Mouse (Mus musculus) forebrain, embryonic 15.5 days (tissue): ENCODE data around the gene Gm648. TPM values are rescaled to one million over a fixed set of nuclear protein-coding genes. Genes with fewer than 3 reads are reported as not detected.
"Not testable (repeated sequence)": the region's sequence is repeated elsewhere in the genome, so short reads cannot be mapped to it uniquely, and the experiment has no call there.

Source experiments
- ATAC-seq: fragments of 200-750 bp; cut with Nextera tagmentation; replicated peaks from 2 replicates; pipeline ENCODE4 v1.8.0; 2017; ENCODE audit warnings: mild to moderate bottlenecking, moderate TSS enrichment, moderate library complexity
- H3K27ac ChIP-seq: fragments of 300-500 bp; sonication (generic); replicated peaks from 2 replicates; pipeline ENCODE4 v1.5.1; 2015; ENCODE audit warnings: mild to moderate bottlenecking, inconsistent platforms
- H3K27me3 ChIP-seq: fragments of 300-500 bp; sonication (generic); 2 replicates; pipeline ENCODE4 v1.6.1; 2015; ENCODE audit warnings: inconsistent platforms
- H3K36me3 ChIP-seq: fragments of 300-500 bp; sonication (generic); 2 replicates; pipeline ENCODE4 v1.6.1; 2015; ENCODE audit warnings: mild to moderate bottlenecking, inconsistent platforms
- H3K4me1 ChIP-seq: fragments of 300-500 bp; sonication (generic); 2 replicates; pipeline ENCODE4 v1.6.1; 2015; ENCODE audit warnings: inconsistent platforms
- H3K4me2 ChIP-seq: fragments of 300-500 bp; sonication (generic); replicated peaks from 2 replicates; pipeline ENCODE4 v1.6.1; 2015; ENCODE audit warnings: mild to moderate bottlenecking, inconsistent platforms
- H3K4me3 ChIP-seq: fragments of 300-500 bp; sonication (generic); 2 replicates; pipeline ENCODE4 v1.5.1; 2015; ENCODE audit warnings: mild to moderate bottlenecking, inconsistent platforms
- H3K9ac ChIP-seq: fragments of 300-500 bp; sonication (generic); replicated peaks from 2 replicates; pipeline ENCODE4 v1.6.1; 2015; ENCODE audit warnings: mild to moderate bottlenecking, inconsistent platforms
- H3K9me3 ChIP-seq: fragments of 300-500 bp; sonication (generic); 2 replicates; pipeline ENCODE4 v1.6.1; 2016; ENCODE audit warnings: inconsistent platforms
- WGBS: fragments of 180-500 bp; shearing (Covaris S2); methylation state at CpG from one replicate; pipeline ENCODE4 v1.1.7; 2015; ENCODE audit warnings: mixed read lengths; 5-methylcytosine and 5-hydroxymethylcytosine counted together
- polyA plus RNA-seq: library from polyadenylated mRNA; unstranded; fragments of >200 nt; fragmentation: Nextera tagmentation; extraction: Ambion mirVana; gene quantifications from 2 replicates; pipeline ENCODE4 v1.2.1, GENCODE M21; 2015

The Gm648 gene
- not detected in 2 replicates for polyA plus RNA-seq

GRCm38 (mm10) chrX:56549506-56549905, at the start of gene Gm648:
TSS of gene Gm648 (minus strand) at chrX:56549606.
- H3K9ac ChIP-seq: no peak within 1 kb of the TSS
- H3K27ac ChIP-seq: no peak within 1 kb of the TSS
- ATAC-seq: no peak
- no peaks in the 10 kb centered on the region for H3K27me3 ChIP-seq
- H3K4me3 ChIP-seq: no peak within 1 kb of the TSS
- no peak within 1 kb of the TSS for H3K4me2 ChIP-seq
- no peaks in the 10 kb centered on the region for H3K36me3 ChIP-seq
- H3K9me3 ChIP-seq: no peaks in the 10 kb centered on the region
- H3K4me1 ChIP-seq: no peaks in the 10 kb centered on the region
- 91% methylated on average over 7 of the region's 7 CpGs for WGBS

GRCm38 (mm10) chrX:56597887-56598640, 48.7 kb upstream of the Gm648 start, which contains the start of gene Mmgt1:
TSS of gene Mmgt1 (minus strand) at chrX:56598069.
- Histone ChIP-seq H3K9me3 (no peaks in the 10 kb centered on the region), H3K27me3 (no peaks in the 10 kb centered on the region), H3K36me3 (no peaks in the 10 kb centered on the region), H3K4me2 (peak within 1 kb of the TSS; percentile 54), H3K27ac (peak within 1 kb of the TSS; percentile 83), H3K4me3 (peak within 1 kb of the TSS; percentile 74), H3K9ac (peak within 1 kb of the TSS; percentile 80), H3K4me1 (peaks cover 7% of the 10 kb centered on the region)
- WGBS: 20% methylated on average over 35 of the region's 44 CpGs
- ATAC-seq: peak; percentile 100

- H3K27me3 ChIP-seq: no peaks in the 10 kb centered on the region
- no peaks in the 10 kb centered on the region for H3K36me3 ChIP-seq
- peak; percentile 81; the same call in 1 of the 2 replicates for ATAC-seq
- WGBS: 19% methylated on average over 25 of the region's 25 CpGs
- H3K4me1 ChIP-seq: peaks cover 7% of the 10 kb centered on the region
- H3K4me3 ChIP-seq: peak overlapping the region; percentile 74
- H3K9ac ChIP-seq: peak overlapping the region; percentile 80
- peak overlapping the region; percentile 83 for H3K27ac ChIP-seq
- peak overlapping the region; percentile 54 for H3K4me2 ChIP-seq
- H3K9me3 ChIP-seq: no peaks in the 10 kb centered on the region
Measured at GRCm38 (mm10) chrX:56597219-56597886, 47.9 kb upstream of the Gm648 start.

- 73% methylated on average over 2 of the region's 2 CpGs for whole genome bisulfite sequencing
- Histone ChIP-seq H3K27me3 (no peaks in the 10 kb centered on the region), H3K27ac (no peak overlapping the region), H3K4me2 (no peak overlapping the region), H3K4me1 (no peaks in the 10 kb centered on the region), H3K9ac (no peak overlapping the region), H3K4me3 (no peak overlapping the region), H3K36me3 (no peaks in the 10 kb centered on the region), H3K9me3 (no peaks in the 10 kb centered on the region)
- ATAC-seq: 0 out of 2 replicates have a peak, but pooled peaks have one; percentile 61
Measured at GRCm38 (mm10) chrX:56578200-56578599, 28.8 kb upstream of the Gm648 start.

GRCm38 (mm10) chrX:56572465-56572864, 23.1 kb upstream of the Gm648 start:
- H3K4me1 ChIP-seq: no peaks in the 10 kb centered on the region
- H3K9me3 ChIP-seq: no peaks in the 10 kb centered on the region
- no peaks in the 10 kb centered on the region for H3K36me3 ChIP-seq
- 23% methylated on average over 6 of the region's 6 CpGs for WGBS
- no peak for ATAC-seq
- H3K9ac ChIP-seq: no peak overlapping the region
- no peak overlapping the region for H3K27ac ChIP-seq
- no peak overlapping the region for H3K4me3 ChIP-seq
- no peak overlapping the region for H3K4me2 ChIP-seq
- H3K27me3 ChIP-seq: no peaks in the 10 kb centered on the region

GRCm38 (mm10) chrX:56553584-56553983, 4.2 kb upstream of the Gm648 start:
- Histone ChIP-seq H3K36me3 (no peaks in the 10 kb centered on the region), H3K27me3 (no peaks in the 10 kb centered on the region), H3K9ac (no peak overlapping the region), H3K9me3 (no peaks in the 10 kb centered on the region), H3K4me3 (no peak overlapping the region), H3K4me1 (no peaks in the 10 kb centered on the region), H3K27ac (no peak overlapping the region), H3K4me2 (no peak overlapping the region)
- no peak for ATAC-seq
- 80% methylated on average over 3 of the region's 3 CpGs for WGBS

GRCm38 (mm10) chrX:56537162-56537561, 12.2 kb downstream of the Gm648 start:
- 53% methylated on average over 4 of the region's 4 CpGs for WGBS
- no peaks in the 10 kb centered on the region for H3K27me3 ChIP-seq
- no peak overlapping the region for H3K27ac ChIP-seq
- H3K4me2 ChIP-seq: no peak overlapping the region
- H3K4me1 ChIP-seq: no peaks in the 10 kb centered on the region
- H3K9ac ChIP-seq: no peak overlapping the region
- no peaks in the 10 kb centered on the region for H3K9me3 ChIP-seq
- ATAC-seq: no peak
- no peaks in the 10 kb centered on the region for H3K36me3 ChIP-seq
- H3K4me3 ChIP-seq: no peak overlapping the region

GRCm38 (mm10) chrX:56531266-56531665, 18.1 kb downstream of the Gm648 start:
- Histone ChIP-seq H3K9ac (no peak overlapping the region), H3K27me3 (no peaks in the 10 kb centered on the region), H3K4me3 (no peak overlapping the region), H3K9me3 (no peaks in the 10 kb centered on the region), H3K27ac (no peak overlapping the region), H3K4me2 (no peak overlapping the region), H3K36me3 (no peaks in the 10 kb centered on the region), H3K4me1 (no peaks in the 10 kb centered on the region)
- 9% methylated on average over 3 of the region's 3 CpGs for WGBS
- peak; percentile 57; the same call in 1 of the 2 replicates for ATAC-seq

GRCm38 (mm10) chrX:56524442-56524841, 25.0 kb downstream of the Gm648 start, which contains the start of gene Gm10477:
TSS of gene Gm10477 (plus strand) at chrX:56524742.
- H3K27me3 ChIP-seq, ATAC-seq: not testable (repeated sequence)
- 88% methylated on average over 6 of the region's 6 CpGs for WGBS

GRCm38 (mm10) chrX:56497241-56497640, 52.2 kb downstream of the Gm648 start:
- H3K9me3 ChIP-seq: no peaks in the 10 kb centered on the region
- H3K36me3 ChIP-seq: 0 out of 2 replicates have a peak, but pooled peaks cover 1% of the 10 kb centered on the region
- no peaks in the 10 kb centered on the region for H3K4me1 ChIP-seq
- WGBS: 84% methylated on average over 7 of the region's 7 CpGs
- H3K4me2 ChIP-seq: no peak overlapping the region
- no peak for ATAC-seq
- H3K27ac ChIP-seq: no peak overlapping the region
- no peaks in the 10 kb centered on the region for H3K27me3 ChIP-seq
- H3K9ac ChIP-seq: no peak overlapping the region
- H3K4me3 ChIP-seq: no peak overlapping the region

More at GRCm38 (mm10) chrX:56524442-56524841, 25.0 kb downstream of the Gm648 start, which contains the start of gene Gm10477:
- H3K4me2 ChIP-seq, H3K9me3 ChIP-seq, H3K4me3 ChIP-seq, H3K9ac ChIP-seq, H3K27ac ChIP-seq, H3K36me3 ChIP-seq, H3K4me1 ChIP-seq: not testable (repeated sequence)
